Mouse (Mus musculus) limb, embryonic 15.5 days (tissue): ENCODE measurements around the gene Iqck. TPM values are rescaled to one million over a fixed set of nuclear protein-coding genes. Genes with fewer than 3 reads are reported as not detected.

ENCODE experiments used
- ATAC-seq: fragments of 200-750 bp; cut with Nextera tagmentation; 2 replicates; pipeline ENCODE4 v1.8.0; 2017; ENCODE audit warnings: low read depth, moderate TSS enrichment; ENCODE audit not compliant: insufficient number of reproducible peaks, low FRiP score, low TSS enrichment
- H3K27ac ChIP-seq: fragments of 300-500 bp; sonication (generic); 2 replicates; pipeline ENCODE4 v1.5.1; 2015; ENCODE audit warnings: moderate library complexity, mild to moderate bottlenecking, inconsistent platforms
- H3K27me3 ChIP-seq: fragments of 300-500 bp; sonication (generic); 2 replicates; pipeline ENCODE4 v1.6.1; 2015; ENCODE audit warnings: inconsistent platforms
- H3K36me3 ChIP-seq: fragments of 300-500 bp; sonication (generic); 2 replicates; pipeline ENCODE4 v1.6.1; 2015; ENCODE audit warnings: inconsistent platforms
- H3K4me1 ChIP-seq: fragments of 300-500 bp; sonication (generic); 2 replicates; pipeline ENCODE4 v1.6.1; 2015; ENCODE audit warnings: inconsistent platforms
- H3K4me2 ChIP-seq: fragments of 300-500 bp; sonication (generic); 2 replicates; pipeline ENCODE4 v1.6.1; 2015; ENCODE audit warnings: mild to moderate bottlenecking, inconsistent platforms
- H3K4me3 ChIP-seq: fragments of 300-500 bp; sonication (generic); 2 replicates; pipeline ENCODE4 v1.5.1; 2015; ENCODE audit warnings: mild to moderate bottlenecking, inconsistent platforms
- H3K9ac ChIP-seq: fragments of 300-500 bp; sonication (generic); 2 replicates; pipeline ENCODE4 v1.6.1; 2015; ENCODE audit warnings: inconsistent platforms
- H3K9me3 ChIP-seq: fragments of 300-500 bp; sonication (generic); 2 replicates; pipeline ENCODE4 v1.6.1; 2016; ENCODE audit warnings: inconsistent platforms
- WGBS: fragments of 180-500 bp; shearing (Covaris S2); methylation state at CpG from one replicate; pipeline ENCODE4 v1.1.7; 2015; 5-methylcytosine and 5-hydroxymethylcytosine counted together
- polyA plus RNA-seq: library from polyadenylated mRNA; unstranded; fragments of >200 nt; fragmentation: Nextera tagmentation; extraction: Ambion mirVana; gene quantifications from 2 replicates; pipeline ENCODE4 v1.2.1, GENCODE M21; 2015

Gene Iqck
- 2.2 and 2.4 TPM in 2 replicates for polyA plus RNA-seq

DNA sequence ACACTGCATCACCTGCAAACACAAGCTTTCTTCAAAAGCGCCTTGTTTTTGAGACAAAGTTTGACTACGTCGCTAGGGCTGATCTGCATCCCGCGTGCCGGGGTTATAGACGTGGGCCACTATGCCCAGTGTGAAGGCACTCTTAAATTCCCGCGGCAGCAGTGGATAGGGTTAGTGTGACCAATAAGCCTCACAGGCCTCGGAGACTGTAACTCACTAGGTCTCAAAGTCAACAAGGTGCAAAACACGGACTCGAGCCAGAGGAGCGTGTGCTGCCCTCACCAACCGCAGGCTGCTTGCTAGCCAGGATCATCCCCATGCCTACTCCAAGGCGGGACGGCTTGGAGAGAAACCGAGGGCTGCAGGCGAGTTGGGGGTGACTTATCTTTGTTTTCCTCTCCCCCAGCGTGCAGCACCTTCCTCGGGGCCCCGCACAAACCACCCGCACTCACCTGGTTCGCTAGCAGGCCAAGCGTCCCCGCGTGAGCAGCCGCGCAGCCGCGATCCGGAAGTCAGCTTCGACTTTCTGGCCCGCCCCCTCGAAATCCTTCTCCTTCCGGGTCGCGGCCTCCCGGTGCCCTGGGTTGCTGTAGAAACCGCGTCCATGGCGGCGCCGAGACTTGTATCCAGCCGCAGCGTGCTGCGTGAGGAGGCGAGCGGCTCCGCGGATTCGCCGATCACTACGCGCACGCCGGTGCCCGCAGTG lies at the start of gene Iqck:
Iqck (plus strand) TSS at position 582 of the 706 bp plus-strand sequence.
- Histone ChIP-seq H3K27me3 (no peaks in the 10 kb centered on the region), H3K4me1 (peaks cover 20% of the 10 kb centered on the region), H3K9me3 (no peaks in the 10 kb centered on the region), H3K36me3 (peaks cover 32% of the 10 kb centered on the region), H3K9ac (peak within 1 kb of the TSS; percentile 61), H3K4me3 (peak within 1 kb of the TSS; percentile 78), H3K27ac (peak within 1 kb of the TSS; percentile 75), H3K4me2 (peak within 1 kb of the TSS; percentile 72)
- WGBS: under 1% methylated on average over 57 of the region's 57 CpGs
- peak; percentile 90 for ATAC-seq

GRCm38 (mm10) chr7:118806631-118807411 lies 48.7 kb upstream of the Iqck start:
- H3K9ac ChIP-seq: no peak overlapping the region
- no peak for ATAC-seq
- no peaks in the 10 kb centered on the region for H3K9me3 ChIP-seq
- WGBS: 83% methylated on average over 16 of the region's 16 CpGs
- no peak overlapping the region for H3K4me2 ChIP-seq
- H3K4me3 ChIP-seq: no peak overlapping the region
- H3K36me3 ChIP-seq: peaks cover 55% of the 10 kb centered on the region
- H3K27ac ChIP-seq: no peak overlapping the region
- H3K4me1 ChIP-seq: no peaks in the 10 kb centered on the region
- no peaks in the 10 kb centered on the region for H3K27me3 ChIP-seq

DNA sequence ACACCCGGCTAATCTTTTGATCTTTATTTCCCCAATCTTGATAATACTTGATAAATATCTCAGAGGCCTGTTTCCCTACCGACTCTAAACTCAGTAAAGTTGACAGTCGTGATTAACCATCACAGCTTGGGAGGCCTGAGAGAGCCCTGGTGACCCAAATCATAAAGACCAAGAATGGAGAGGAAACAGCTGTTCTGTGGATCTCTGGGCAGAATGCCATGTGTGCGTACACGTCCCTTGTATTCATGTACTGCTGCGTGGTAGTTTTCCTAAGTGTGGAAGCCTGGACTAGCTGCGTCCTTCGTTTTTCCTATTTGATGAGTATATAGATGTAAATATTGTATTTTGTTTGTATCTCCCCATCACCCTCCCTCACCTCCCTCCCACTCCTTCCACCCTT lies 47.7 kb upstream of the Iqck start:
- Histone ChIP-seq H3K27me3 (no peaks in the 10 kb centered on the region), H3K4me1 (no peaks in the 10 kb centered on the region), H3K36me3 (peaks cover 52% of the 10 kb centered on the region), H3K27ac (no peak overlapping the region), H3K9me3 (no peaks in the 10 kb centered on the region), H3K4me3 (no peak overlapping the region), H3K4me2 (no peak overlapping the region), H3K9ac (no peak overlapping the region)
- WGBS: 67% methylated on average over 8 of the region's 8 CpGs
- no peak for ATAC-seq

GRCm38 (mm10) chr7:118811407-118812106 lies 44.0 kb upstream of the Iqck start:
- Histone ChIP-seq H3K27me3 (no peaks in the 10 kb centered on the region), H3K4me3 (no peak overlapping the region), H3K36me3 (peaks cover 50% of the 10 kb centered on the region), H3K4me2 (no peak overlapping the region), H3K9me3 (no peaks in the 10 kb centered on the region), H3K9ac (no peak overlapping the region), H3K27ac (no peak overlapping the region), H3K4me1 (no peaks in the 10 kb centered on the region)
- WGBS: 84% methylated on average over 12 of the region's 12 CpGs
- ATAC-seq: no peak

DNA sequence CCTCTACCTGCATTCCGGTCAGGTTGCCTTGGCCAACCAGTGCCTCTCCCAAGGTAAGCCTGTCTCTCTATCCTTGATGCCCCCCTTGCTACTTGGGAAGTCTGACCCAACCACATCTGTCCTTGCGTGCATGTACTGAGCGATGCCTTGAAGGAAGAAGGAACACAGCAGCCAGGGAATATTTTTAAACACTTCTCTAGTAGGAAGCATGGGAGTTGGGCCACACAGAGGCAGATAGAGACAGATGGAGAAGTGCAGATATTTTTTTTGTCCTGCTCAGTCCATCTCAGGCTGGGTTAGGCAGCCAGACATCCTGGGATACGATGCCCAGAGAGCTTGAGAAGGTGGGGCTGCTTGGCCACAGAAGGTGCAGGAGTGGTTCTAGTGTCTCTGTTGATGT lies 42.0 kb upstream of the Iqck start:
- Histone ChIP-seq H3K4me1 (no peaks in the 10 kb centered on the region), H3K27ac (no peak overlapping the region), H3K9me3 (no peaks in the 10 kb centered on the region), H3K9ac (no peak overlapping the region), H3K27me3 (no peaks in the 10 kb centered on the region), H3K4me2 (no peak overlapping the region), H3K4me3 (no peak overlapping the region), H3K36me3 (peaks cover 66% of the 10 kb centered on the region)
- ATAC-seq: no peak
- WGBS: 91% methylated on average over 4 of the region's 4 CpGs

DNA sequence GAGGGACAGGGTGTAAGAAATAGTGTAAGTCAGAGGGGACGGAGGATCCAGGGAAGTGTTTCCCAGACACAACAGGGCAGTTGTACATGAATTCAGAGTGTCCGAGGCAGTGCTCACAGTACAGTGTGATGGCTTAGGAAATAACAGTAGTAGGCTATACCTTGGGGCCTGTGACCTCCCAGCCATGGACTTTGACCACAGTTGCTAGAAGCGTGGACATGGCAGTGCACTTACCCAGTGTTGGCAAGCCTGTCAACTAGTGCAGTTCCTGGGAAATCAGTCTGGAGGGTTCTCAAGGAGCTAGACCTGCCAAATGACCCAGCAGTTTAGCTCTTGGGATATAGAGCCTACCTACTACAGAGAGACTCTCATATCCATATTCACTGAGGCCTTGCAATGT lies 39.3 kb upstream of the Iqck start:
- Histone ChIP-seq H3K4me1 (no peaks in the 10 kb centered on the region), H3K9me3 (no peaks in the 10 kb centered on the region), H3K4me2 (no peak overlapping the region), H3K9ac (no peak overlapping the region), H3K27ac (no peak overlapping the region), H3K4me3 (no peak overlapping the region), H3K27me3 (no peaks in the 10 kb centered on the region), H3K36me3 (peaks cover 63% of the 10 kb centered on the region)
- WGBS: 93% methylated on average over 3 of the region's 3 CpGs
- ATAC-seq: no peak

DNA sequence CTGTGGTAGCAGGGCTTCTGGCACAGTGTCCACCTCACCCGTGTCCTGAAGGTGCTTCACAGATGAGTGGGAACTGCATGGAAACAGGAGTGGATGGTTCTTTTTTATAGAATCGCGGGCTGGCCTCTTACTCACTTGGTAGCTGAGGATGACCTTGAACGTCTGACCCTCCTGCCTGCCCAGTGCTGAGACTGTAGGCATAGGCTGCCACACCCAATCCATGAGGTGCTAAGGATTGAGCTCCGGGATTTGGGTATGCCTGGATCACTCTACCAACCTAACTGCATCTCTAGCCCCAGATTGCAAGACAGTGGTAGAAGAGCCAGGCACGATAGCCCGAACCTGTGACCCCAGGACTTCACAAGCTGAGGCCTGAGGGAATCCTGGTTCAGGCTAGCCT lies 37.8 kb upstream of the Iqck start:
- peaks cover 54% of the 10 kb centered on the region for H3K36me3 ChIP-seq
- no peak overlapping the region for H3K4me2 ChIP-seq
- no peak overlapping the region for H3K4me3 ChIP-seq
- no peak for ATAC-seq
- H3K4me1 ChIP-seq: no peaks in the 10 kb centered on the region
- H3K27me3 ChIP-seq: no peaks in the 10 kb centered on the region
- H3K9me3 ChIP-seq: no peaks in the 10 kb centered on the region
- no peak overlapping the region for H3K9ac ChIP-seq
- no peak overlapping the region for H3K27ac ChIP-seq
- 85% methylated on average over 7 of the region's 7 CpGs for WGBS

DNA sequence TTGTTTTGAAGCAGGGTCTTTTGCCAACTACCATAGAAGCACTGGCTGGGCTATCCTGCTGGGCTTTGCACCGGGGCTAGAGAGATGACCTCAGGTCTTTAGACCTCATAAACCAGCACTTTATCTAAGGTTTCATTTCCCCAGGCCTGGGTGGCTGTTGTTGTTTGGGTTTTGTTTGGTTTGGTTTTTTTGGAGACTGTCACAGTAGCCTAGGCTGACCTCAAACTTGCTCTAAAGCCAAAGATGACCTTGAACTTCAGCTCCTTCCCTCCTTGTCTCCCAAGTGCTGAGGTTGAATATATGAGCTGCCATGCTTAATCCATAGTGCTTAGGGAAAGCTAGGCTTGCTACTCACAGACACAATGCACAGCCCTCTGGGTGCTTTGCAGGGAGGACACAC lies 35.9 kb upstream of the Iqck start:
- no peak for ATAC-seq
- Histone ChIP-seq H3K27me3 (no peaks in the 10 kb centered on the region), H3K4me3 (no peak overlapping the region), H3K36me3 (peaks cover 48% of the 10 kb centered on the region), H3K9ac (no peak overlapping the region), H3K4me1 (0 out of 2 replicates have a peak, but pooled peaks cover 4% of the 10 kb centered on the region), H3K9me3 (no peaks in the 10 kb centered on the region), H3K27ac (no peak overlapping the region), H3K4me2 (no peak overlapping the region)
- WGBS: 63% methylated on average over 1 of the region's 1 CpGs

GRCm38 (mm10) chr7:118821356-118821755 lies 34.2 kb upstream of the Iqck start:
- peaks cover 45% of the 10 kb centered on the region for H3K36me3 ChIP-seq
- H3K27me3 ChIP-seq: no peaks in the 10 kb centered on the region
- H3K4me3 ChIP-seq: no peak overlapping the region
- no peaks in the 10 kb centered on the region for H3K9me3 ChIP-seq
- no peak for ATAC-seq
- 57% methylated on average over 7 of the region's 7 CpGs for WGBS
- no peak overlapping the region for H3K27ac ChIP-seq
- no peak overlapping the region for H3K4me2 ChIP-seq
- no peak overlapping the region for H3K9ac ChIP-seq
- 0 out of 2 replicates have a peak, but pooled peaks cover 4% of the 10 kb centered on the region for H3K4me1 ChIP-seq

- H3K4me1 ChIP-seq: 0 out of 2 replicates have a peak, but pooled peaks cover 4% of the 10 kb centered on the region
- no peak for ATAC-seq
- no peaks in the 10 kb centered on the region for H3K27me3 ChIP-seq
Observed at GRCm38 (mm10) chr7:118821887-118822556, 33.5 kb upstream of the Iqck start.

GRCm38 (mm10) chr7:118824451-118824850 lies 31.1 kb upstream of the Iqck start:
- Histone ChIP-seq H3K9ac (no peak overlapping the region), H3K4me1 (0 out of 2 replicates have a peak, but pooled peaks cover 4% of the 10 kb centered on the region), H3K27me3 (no peaks in the 10 kb centered on the region), H3K36me3 (peaks cover 44% of the 10 kb centered on the region), H3K4me2 (no peak overlapping the region), H3K9me3 (no peaks in the 10 kb centered on the region), H3K27ac (no peak overlapping the region), H3K4me3 (no peak overlapping the region)
- ATAC-seq: no peak
- 30% methylated on average over 7 of the region's 7 CpGs for WGBS

More at GRCm38 (mm10) chr7:118821887-118822556, 33.5 kb upstream of the Iqck start:
- Histone ChIP-seq H3K36me3 (peaks cover 44% of the 10 kb centered on the region), H3K9me3 (no peaks in the 10 kb centered on the region), H3K4me3 (no peak overlapping the region), H3K4me2 (no peak overlapping the region), H3K9ac (no peak overlapping the region), H3K27ac (no peak overlapping the region)
- 91% methylated on average over 12 of the region's 12 CpGs for WGBS
